Mouse (Mus musculus) lung, embryonic 16.5 days (tissue): ENCODE data around the gene Gm10203. TPM values are rescaled to one million over a fixed set of nuclear protein-coding genes. Genes with fewer than 3 reads are reported as not detected.

Source experiments
- ATAC-seq: fragments of 200-750 bp; cut with Nextera tagmentation; 2 replicates; pipeline ENCODE4 v1.8.0; 2017; ENCODE audit warnings: low read depth, mild to moderate bottlenecking, moderate library complexity
- H3K27ac ChIP-seq: fragments of 300-500 bp; sonication (generic); 2 replicates; pipeline ENCODE4 v1.5.1; 2014; ENCODE audit warnings: mild to moderate bottlenecking, control low read depth, low read length
- H3K27me3 ChIP-seq: fragments of 300-500 bp; sonication (generic); 2 replicates; pipeline ENCODE4 v1.6.1; 2014; ENCODE audit warnings: low read depth, low read length, mixed read lengths; ENCODE audit not compliant: control insufficient read depth, insufficient read depth
- H3K36me3 ChIP-seq: fragments of 300-500 bp; sonication (generic); 2 replicates; pipeline ENCODE4 v1.6.1; 2014; ENCODE audit warnings: low read length; ENCODE audit not compliant: control insufficient read depth, insufficient read depth
- H3K4me1 ChIP-seq: fragments of 300-500 bp; sonication (generic); replicated peaks from 2 replicates; pipeline ENCODE4 v1.6.1; 2014; ENCODE audit warnings: low read length, mixed read lengths; ENCODE audit not compliant: control insufficient read depth, insufficient read depth
- H3K4me2 ChIP-seq: fragments of 300-500 bp; sonication (generic); 2 replicates; pipeline ENCODE4 v1.6.1; 2014; ENCODE audit warnings: low read depth, low read length, control low read depth
- H3K4me3 ChIP-seq: fragments of 300-500 bp; sonication (generic); 2 replicates; pipeline ENCODE4 v1.5.1; 2014; ENCODE audit warnings: mild to moderate bottlenecking, low read length, control low read depth
- H3K9ac ChIP-seq: fragments of 300-500 bp; sonication (generic); 2 replicates; pipeline ENCODE4 v1.6.1; 2014; ENCODE audit warnings: low read length, control low read depth
- H3K9me3 ChIP-seq: fragments of 300-500 bp; sonication (generic); 2 replicates; pipeline ENCODE4 v1.6.1; 2016; ENCODE audit warnings: low read length; ENCODE audit not compliant: control insufficient read depth
- WGBS: fragments of 180-500 bp; shearing (Covaris S2); extraction: QIAGEN DNeasy Blood & Tissue Kit; methylation state at CpG from one replicate; pipeline ENCODE4 v1.1.7; 2014; 5-methylcytosine and 5-hydroxymethylcytosine counted together
- polyA plus RNA-seq: library from polyadenylated mRNA; unstranded; fragments of >200 nt; fragmentation: Nextera tagmentation; extraction: Ambion mirVana; gene quantifications from 2 replicates; pipeline ENCODE4 v1.2.1, GENCODE M21; 2015

Gm10203 gene
- polyA plus RNA-seq, 1 experiment from 2014 or later, result not detected

GRCm38 (mm10) chr6:149126675-149127074, 3.3 kb upstream of the Gm10203 start:
- no peak overlapping the region for H3K4me3 ChIP-seq
- no peak overlapping the region for H3K9ac ChIP-seq
- no peaks in the 10 kb centered on the region for H3K4me1 ChIP-seq
- no peaks in the 10 kb centered on the region for H3K27me3 ChIP-seq
- H3K36me3 ChIP-seq, result no peaks in the 10 kb centered on the region
- no peak for ATAC-seq
- WGBS, result 69% methylated on average over 4 of the region's 4 CpGs
- no peak overlapping the region for H3K27ac ChIP-seq
- no peak overlapping the region for H3K4me2 ChIP-seq
- H3K9me3 ChIP-seq, result no peaks in the 10 kb centered on the region

- Histone ChIP-seq H3K4me3 (no peak overlapping the region), H3K9ac (no peak overlapping the region), H3K27me3 (no peaks in the 10 kb centered on the region), H3K27ac (no peak overlapping the region), H3K36me3 (no peaks in the 10 kb centered on the region), H3K9me3 (no peaks in the 10 kb centered on the region), H3K4me2 (no peak overlapping the region), H3K4me1 (no peaks in the 10 kb centered on the region)
- 26% methylated on average over 3 of the region's 3 CpGs for WGBS
- no peak for ATAC-seq
These were observed 1.1 kb downstream of the Gm10203 start for GRCm38 (mm10) chr6:149131111-149131510.

GRCm38 (mm10) chr6:149132311-149133077, 2.5 kb downstream of the Gm10203 start:
- no peaks in the 10 kb centered on the region for H3K9me3 ChIP-seq
- no peaks in the 10 kb centered on the region for H3K4me1 ChIP-seq
- no peak overlapping the region for H3K9ac ChIP-seq
- H3K4me2 ChIP-seq, result no peak overlapping the region
- H3K4me3 ChIP-seq, result no peak overlapping the region
- WGBS, result 23% methylated on average over 5 of the region's 5 CpGs
- 0 out of 2 replicates have a peak, but pooled peaks have one; percentile 67 for ATAC-seq
- H3K27me3 ChIP-seq, result no peaks in the 10 kb centered on the region
- H3K27ac ChIP-seq, result no peak overlapping the region
- H3K36me3 ChIP-seq, result no peaks in the 10 kb centered on the region

GRCm38 (mm10) chr6:149134391-149135150, 4.6 kb downstream of the Gm10203 start:
- WGBS, result 24% methylated on average over 5 of the region's 5 CpGs
- H3K36me3 ChIP-seq, result no peaks in the 10 kb centered on the region
- no peaks in the 10 kb centered on the region for H3K27me3 ChIP-seq
- ATAC-seq, result no peak
- H3K9me3 ChIP-seq, result no peaks in the 10 kb centered on the region
- H3K4me3 ChIP-seq, result no peak overlapping the region
- no peak overlapping the region for H3K27ac ChIP-seq
- H3K9ac ChIP-seq, result 0 out of 2 replicates have a peak overlapping the region, but pooled peaks have one; percentile 8
- H3K4me1 ChIP-seq, result no peaks in the 10 kb centered on the region
- no peak overlapping the region for H3K4me2 ChIP-seq

- Histone ChIP-seq H3K36me3 (no peaks in the 10 kb centered on the region), H3K9ac (no peak overlapping the region), H3K27ac (no peak overlapping the region), H3K27me3 (no peaks in the 10 kb centered on the region), H3K4me3 (no peak overlapping the region), H3K4me2 (no peak overlapping the region), H3K9me3 (no peaks in the 10 kb centered on the region), H3K4me1 (no peaks in the 10 kb centered on the region)
- ATAC-seq, result no peak
- 69% methylated on average over 6 of the region's 6 CpGs for WGBS
These were observed 5.7 kb downstream of the Gm10203 start for GRCm38 (mm10) chr6:149135631-149136030.

GRCm38 (mm10) chr6:149137936-149138335, 8.0 kb downstream of the Gm10203 start:
- no peak overlapping the region for H3K9ac ChIP-seq
- no peak overlapping the region for H3K4me2 ChIP-seq
- no peaks in the 10 kb centered on the region for H3K27me3 ChIP-seq
- no peaks in the 10 kb centered on the region for H3K9me3 ChIP-seq
- no peaks in the 10 kb centered on the region for H3K36me3 ChIP-seq
- WGBS, result 44% methylated on average over 2 of the region's 2 CpGs
- H3K4me3 ChIP-seq, result no peak overlapping the region
- H3K4me1 ChIP-seq, result peaks cover 5% of the 10 kb centered on the region; the same call in 1 of the 2 replicates
- H3K27ac ChIP-seq, result no peak overlapping the region
- no peak for ATAC-seq

- no peak for ATAC-seq
- Histone ChIP-seq H3K36me3 (peaks cover under 1% of the 10 kb centered on the region; the same call in 1 of the 2 replicates), H3K27me3 (no peaks in the 10 kb centered on the region), H3K9me3 (no peaks in the 10 kb centered on the region), H3K9ac (no peak overlapping the region), H3K4me3 (no peak overlapping the region), H3K4me2 (no peak overlapping the region), H3K4me1 (peaks cover 5% of the 10 kb centered on the region; the same call in 1 of the 2 replicates), H3K27ac (no peak overlapping the region)
- 78% methylated on average over 3 of the region's 3 CpGs for WGBS
These were observed 9.0 kb downstream of the Gm10203 start for GRCm38 (mm10) chr6:149139011-149139410.

- Histone ChIP-seq H3K4me1 (peaks cover 5% of the 10 kb centered on the region; the same call in 1 of the 2 replicates), H3K4me3 (no peak within 1 kb of the TSS), H3K27ac (no peak within 1 kb of the TSS), H3K36me3 (peaks cover 5% of the 10 kb centered on the region; the same call in 1 of the 2 replicates), H3K9me3 (no peaks in the 10 kb centered on the region), H3K4me2 (no peak within 1 kb of the TSS), H3K9ac (no peak within 1 kb of the TSS), H3K27me3 (no peaks in the 10 kb centered on the region)
- WGBS, result 63% methylated on average over 1 of the region's 1 CpGs
- ATAC-seq, result no peak
These were observed 9.5 kb downstream of the Gm10203 start, which contains the start of gene Etfbkmt for GRCm38 (mm10) chr6:149139471-149139870. Gene Etfbkmt (plus strand): TSS chr6:149139849.
